Comparison of ENCODE assay signal across 12 mouse cellular contexts in the genomic region with DNA sequence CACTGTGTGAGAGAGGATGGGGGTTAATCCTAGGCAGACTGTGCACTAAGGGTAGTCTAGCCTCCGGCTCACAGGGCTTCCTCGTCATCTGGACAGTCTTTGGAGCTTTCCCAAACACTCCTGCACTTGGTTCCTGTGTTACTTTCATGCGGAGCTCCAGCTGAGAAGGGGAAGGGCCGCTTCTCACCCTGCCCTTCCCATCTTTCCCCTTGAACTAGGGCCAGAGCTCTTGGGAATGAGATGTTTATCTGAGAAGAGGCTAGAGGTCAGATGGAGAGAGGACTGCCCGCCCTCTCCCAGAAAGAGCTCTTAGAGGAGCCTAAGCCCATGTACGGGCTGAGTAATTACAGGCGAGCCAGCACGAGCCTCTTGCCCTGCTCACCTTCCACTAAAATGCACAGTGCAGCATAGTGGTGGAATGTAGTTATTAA. TPM values are rescaled to one million over a fixed set of nuclear protein-coding genes. Genes with fewer than 3 reads are reported as not detected.
DNase-seq lines count a peak whose midpoint lies in the region; ATAC-seq and TF ChIP-seq lines count a peak whose summit lies in the region.
"Had no signal": no experiment of that assay in that cellular context is flagged by ENCODE, and none has a peak within 500 bp of the region (broad histone marks: within the 10 kb centered on the region; RNA-seq: fewer than 3 reads in every experiment).

No protein-coding gene starts in this region.

- H3K9me3 ChIP-seq in megakaryocyte, embryonic 14.5 days, result no peaks in the 10 kb centered on the region
- no peaks in the 10 kb centered on the region for H3K9me3 ChIP-seq in forebrain, embryonic 14.5 days (replicated peaks; ENCODE audit: control insufficient read depth, low read length)

- DNase-seq in adrenal gland, adult 2 months, result peak; percentile 39
- DNase-seq in adrenal gland, postnatal 4 days (ENCODE audit: low spot score in 2 of 2), result no peak
- peak; percentile 60 to 80 for DNase-seq in kidney, postnatal 36 days
- DNase-seq in left cerebral cortex, postnatal 25 days (ENCODE audit: low spot score in 2 of 2), result no peak
- DNase-seq in forebrain, embryonic 14.5 days (ENCODE audit: low spot score), result no peak
- DNase-seq: cerebellum, adult 18-20 months; right cerebral cortex, postnatal 14 days had no signal

- intact Hi-C loops in left cerebral cortex, postnatal 25 days (cut with DNase I), result no loop called here

- peaks cover 66% of the 10 kb centered on the region for H3K36me3 ChIP-seq in megakaryocyte, embryonic 14.5 days (replicated peaks; ENCODE audit: low read length)
- H3K36me3 ChIP-seq in small intestine, adult 2 months (ENCODE audit: control insufficient read depth, insufficient read depth, low read length), result no peaks in the 10 kb centered on the region
- peaks cover 51% of the 10 kb centered on the region for H3K36me3 ChIP-seq in forebrain, embryonic 14.5 days (ENCODE audit: control insufficient read depth, insufficient read depth, low read length)

- TF ChIP-seq CTCF in small intestine, adult 2 months (IDR thresholded peaks at IDR 0.05; ENCODE audit: extremely low read depth, insufficient read length, insufficient replicate concordance, low read depth, low read length), result no peak

- H3K4me2 ChIP-seq in forebrain, embryonic 14.5 days (ENCODE audit: low read length), result no peak overlapping the region
- H3K4me2 ChIP-seq: limb, embryonic 13.5 days; midbrain, embryonic 12.5 days had no signal

- peak overlapping the region; percentile 78 for H3K4me3 ChIP-seq in megakaryocyte, embryonic 14.5 days (replicated peaks)
- no peak overlapping the region for H3K4me3 ChIP-seq in small intestine, adult 2 months (ENCODE audit: low read depth, low read length)
- no peak overlapping the region for H3K4me3 ChIP-seq in forebrain, embryonic 14.5 days (ENCODE audit: low read depth, low read length)
- H3K4me3 ChIP-seq: limb, embryonic 13.5 days; midbrain, embryonic 12.5 days had no signal

- no peaks in the 10 kb centered on the region for H3K27me3 ChIP-seq in megakaryocyte, embryonic 14.5 days (replicated peaks)
- no peaks in the 10 kb centered on the region for H3K27me3 ChIP-seq in small intestine, adult 2 months (ENCODE audit: control insufficient read depth, insufficient read depth, low read length)
- H3K27me3 ChIP-seq in forebrain, embryonic 14.5 days (replicated peaks; ENCODE audit: control insufficient read depth, insufficient read depth, low read length), result no peaks in the 10 kb centered on the region
- H3K27me3 ChIP-seq: limb, embryonic 13.5 days; midbrain, embryonic 12.5 days had no signal

- no peak overlapping the region for H3K9ac ChIP-seq in forebrain, embryonic 14.5 days (ENCODE audit: low read length)
- H3K9ac ChIP-seq: limb, embryonic 13.5 days; midbrain, embryonic 12.5 days had no signal

- peaks cover 100% of the 10 kb centered on the region for H3K4me1 ChIP-seq in megakaryocyte, embryonic 14.5 days
- H3K4me1 ChIP-seq in small intestine, adult 2 months (ENCODE audit: control insufficient read depth, insufficient read depth, insufficient read length, low read length), result peaks cover 11% of the 10 kb centered on the region
- H3K4me1 ChIP-seq in forebrain, embryonic 14.5 days (ENCODE audit: control insufficient read depth, insufficient read depth, low read length), result peaks cover 23% of the 10 kb centered on the region

- no peak for TF ChIP-seq POLR2A in small intestine, adult 2 months (IDR thresholded peaks at IDR 0.05; ENCODE audit: low read depth, low read length)

- peak overlapping the region; percentile 12; the same call in 1 of the 2 replicates for H3K27ac ChIP-seq in small intestine, adult 2 months (ENCODE audit: insufficient read depth, low read depth, low read length)
- no peak overlapping the region for H3K27ac ChIP-seq in forebrain, embryonic 14.5 days (ENCODE audit: low read depth, low read length)
- H3K27ac ChIP-seq: limb, embryonic 13.5 days; midbrain, embryonic 12.5 days had no signal

- no peak for ATAC-seq in megakaryocyte, adult 5-6 weeks (ENCODE audit: poor library complexity, severe bottlenecking)
- no peak for ATAC-seq in forebrain, embryonic 14.5 days

- 75% methylated on average over 8 of the region's 8 CpGs for WGBS in small intestine, adult 2 months
- 89% methylated on average over 8 of the region's 8 CpGs for WGBS in forebrain, embryonic 14.5 days

RNA-seq across cellular contexts. Expression of a gene that starts 14.9 kb away (rescaled TPM):
- total RNA-seq in adrenal gland, adult 2 months (2021), result 10 to 100 TPM; 16.3 to 23.3 TPM
- polyA plus RNA-seq in adrenal gland, adult 2 months (2012; rRNA removed), result 27.8 and 41.3 TPM in 2 replicates
- total RNA-seq in adrenal gland, postnatal 4 days (2021), result 10 to 100 TPM; 36.9 to 37.5 TPM
- 181 and 204 TPM in 2 replicates for polyA plus RNA-seq in megakaryocyte, embryonic 14.5 days (2012; ENCODE audit: insufficient read depth, low replicate concordance)
- total RNA-seq in megakaryocyte, adult 5-6 weeks (2015), result 22.2 and 23.9 TPM in 2 replicates
- total RNA-seq in megakaryocyte, adult 5-6 weeks (2017), result 9.5 and 10.1 TPM in 2 replicates
- polyA plus RNA-seq in small intestine, adult 2 months (2012; rRNA removed), result 7.3 and 7.9 TPM in 2 replicates
- total RNA-seq in left cerebral cortex, postnatal 25 days (2021), result 10 to 100 TPM; 83.9 to 86.7 TPM
- polyA plus RNA-seq in forebrain, embryonic 14.5 days (2014; fragmentation: Nextera tagmentation; extraction: Ambion mirVana), result 49.5 and 52.2 TPM in 2 replicates

Comparison
In these comparisons a context has a peak if more than half of its experiments do, and no peak if none do; other contexts are left out.
1. DNase-seq: peak in adrenal gland, adult 2 months (single experiment) and kidney, postnatal 36 days (2 of 2); none in adrenal gland, postnatal 4 days (0 of 2), left cerebral cortex, postnatal 25 days (0 of 2) and forebrain, embryonic 14.5 days (single experiment).